Mouse (Mus musculus) forebrain, embryonic 15.5 days (tissue): ENCODE data around the gene Vgll4. TPM values are rescaled to one million over a fixed set of nuclear protein-coding genes. Genes with fewer than 3 reads are reported as not detected.
A peak's percentile ranks its signal among the peaks of the same experiment; 100 is the strongest.

ENCODE experiments used
- ATAC-seq: fragments of 200-750 bp; cut with Nextera tagmentation; replicated peaks from 2 replicates; pipeline ENCODE4 v1.8.0; 2017; ENCODE audit warnings: mild to moderate bottlenecking, moderate TSS enrichment, moderate library complexity
- H3K27ac ChIP-seq: fragments of 300-500 bp; sonication (generic); replicated peaks from 2 replicates; pipeline ENCODE4 v1.5.1; 2015; ENCODE audit warnings: mild to moderate bottlenecking, inconsistent platforms
- H3K27me3 ChIP-seq: fragments of 300-500 bp; sonication (generic); 2 replicates; pipeline ENCODE4 v1.6.1; 2015; ENCODE audit warnings: inconsistent platforms
- H3K36me3 ChIP-seq: fragments of 300-500 bp; sonication (generic); 2 replicates; pipeline ENCODE4 v1.6.1; 2015; ENCODE audit warnings: mild to moderate bottlenecking, inconsistent platforms
- H3K4me1 ChIP-seq: fragments of 300-500 bp; sonication (generic); 2 replicates; pipeline ENCODE4 v1.6.1; 2015; ENCODE audit warnings: inconsistent platforms
- H3K4me2 ChIP-seq: fragments of 300-500 bp; sonication (generic); replicated peaks from 2 replicates; pipeline ENCODE4 v1.6.1; 2015; ENCODE audit warnings: mild to moderate bottlenecking, inconsistent platforms
- H3K4me3 ChIP-seq: fragments of 300-500 bp; sonication (generic); 2 replicates; pipeline ENCODE4 v1.5.1; 2015; ENCODE audit warnings: mild to moderate bottlenecking, inconsistent platforms
- H3K9ac ChIP-seq: fragments of 300-500 bp; sonication (generic); replicated peaks from 2 replicates; pipeline ENCODE4 v1.6.1; 2015; ENCODE audit warnings: mild to moderate bottlenecking, inconsistent platforms
- H3K9me3 ChIP-seq: fragments of 300-500 bp; sonication (generic); 2 replicates; pipeline ENCODE4 v1.6.1; 2016; ENCODE audit warnings: inconsistent platforms
- WGBS: fragments of 180-500 bp; shearing (Covaris S2); methylation state at CpG from one replicate; pipeline ENCODE4 v1.1.7; 2015; ENCODE audit warnings: mixed read lengths; 5-methylcytosine and 5-hydroxymethylcytosine counted together
- polyA plus RNA-seq: library from polyadenylated mRNA; unstranded; fragments of >200 nt; fragmentation: Nextera tagmentation; extraction: Ambion mirVana; gene quantifications from 2 replicates; pipeline ENCODE4 v1.2.1, GENCODE M21; 2015

The Vgll4 gene
- polyA plus RNA-seq, 1 experiment from 2014 or later: 83.1 TPM

DNA sequence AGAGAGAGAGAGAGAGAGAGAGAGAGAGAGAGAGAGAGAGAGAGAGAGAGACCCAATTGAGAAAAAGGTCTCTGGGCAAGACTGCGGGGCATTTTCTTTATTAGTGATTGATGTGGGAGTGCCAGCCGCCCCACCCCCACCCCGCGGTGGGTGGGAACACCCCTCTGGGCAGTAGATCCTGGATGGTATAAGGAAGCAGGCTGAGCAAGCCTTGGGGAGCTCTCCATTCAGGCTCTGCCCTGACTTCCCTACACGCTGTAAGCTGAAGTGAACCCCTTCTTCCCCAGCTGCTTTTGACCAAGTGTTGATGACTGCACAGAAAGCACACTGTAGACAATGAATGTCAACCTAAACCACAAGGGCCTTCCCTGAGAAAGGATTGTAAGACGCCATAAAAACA is 592 bp upstream of the Vgll4 start:
- Histone ChIP-seq H3K27me3 (no peaks in the 10 kb centered on the region), H3K4me1 (peaks cover 21% of the 10 kb centered on the region), H3K4me3 (no peak overlapping the region), H3K9ac (no peak overlapping the region), H3K36me3 (no peaks in the 10 kb centered on the region), H3K27ac (no peak overlapping the region), H3K9me3 (no peaks in the 10 kb centered on the region), H3K4me2 (no peak overlapping the region)
- 24% methylated on average over 6 of the region's 6 CpGs for WGBS
- ATAC-seq: no peak

- peak; percentile 77 for ATAC-seq
- peaks cover 26% of the 10 kb centered on the region for H3K4me1 ChIP-seq
- no peaks in the 10 kb centered on the region for H3K36me3 ChIP-seq
- H3K4me3 ChIP-seq: peak overlapping the region; percentile 66
- H3K9me3 ChIP-seq: no peaks in the 10 kb centered on the region
- peak overlapping the region; percentile 39; the same call in 1 of the 2 replicates for H3K27ac ChIP-seq
- peak overlapping the region; percentile 100 for H3K4me2 ChIP-seq
- under 1% methylated on average over 72 of the region's 82 CpGs for WGBS
- peak overlapping the region; percentile 65 for H3K9ac ChIP-seq
- H3K27me3 ChIP-seq: no peaks in the 10 kb centered on the region
Observed at GRCm38 (mm10) chr6:114968361-114969212, 1.2 kb downstream of the Vgll4 start.

DNA sequence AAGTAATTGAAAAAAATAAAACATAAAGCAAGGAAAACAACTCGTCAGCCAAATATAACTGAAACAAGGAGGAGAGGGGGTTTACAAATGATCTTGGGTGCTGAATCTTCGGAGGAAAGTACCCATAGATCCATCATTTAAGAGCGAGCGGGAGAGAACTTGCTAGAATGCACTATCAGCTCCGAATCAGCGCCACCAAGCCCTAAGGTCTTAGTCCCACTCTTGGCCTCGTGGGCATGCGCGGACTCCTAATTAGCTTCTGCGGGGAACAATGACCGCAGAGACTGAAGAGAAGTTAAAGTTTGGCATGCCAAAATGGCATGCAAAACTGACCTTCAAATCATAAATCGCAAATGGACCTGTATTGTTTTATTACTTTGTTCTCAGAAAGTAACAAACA is 2.2 kb downstream of the Vgll4 start:
- no peak overlapping the region for H3K9ac ChIP-seq
- ATAC-seq: no peak
- peaks cover 26% of the 10 kb centered on the region for H3K4me1 ChIP-seq
- H3K36me3 ChIP-seq: no peaks in the 10 kb centered on the region
- WGBS: 27% methylated on average over 12 of the region's 12 CpGs
- H3K27me3 ChIP-seq: no peaks in the 10 kb centered on the region
- H3K4me2 ChIP-seq: peak overlapping the region; percentile 100
- H3K9me3 ChIP-seq: no peaks in the 10 kb centered on the region
- H3K27ac ChIP-seq: no peak overlapping the region
- peak overlapping the region; percentile 66 for H3K4me3 ChIP-seq

- ATAC-seq: no peak
- H3K9me3 ChIP-seq: no peaks in the 10 kb centered on the region
- H3K4me3 ChIP-seq: no peak overlapping the region
- H3K9ac ChIP-seq: no peak overlapping the region
- H3K4me2 ChIP-seq: no peak overlapping the region
- H3K36me3 ChIP-seq: no peaks in the 10 kb centered on the region
- WGBS: 30% methylated on average over 2 of the region's 2 CpGs
- peaks cover 26% of the 10 kb centered on the region for H3K4me1 ChIP-seq
- no peak overlapping the region for H3K27ac ChIP-seq
- no peaks in the 10 kb centered on the region for H3K27me3 ChIP-seq
Observed at GRCm38 (mm10) chr6:114966396-114967154, 3.2 kb downstream of the Vgll4 start.

- H3K27ac ChIP-seq: no peak overlapping the region
- no peak for ATAC-seq
- peaks cover 26% of the 10 kb centered on the region for H3K4me1 ChIP-seq
- H3K4me3 ChIP-seq: no peak overlapping the region
- H3K9me3 ChIP-seq: no peaks in the 10 kb centered on the region
- no peak overlapping the region for H3K4me2 ChIP-seq
- H3K36me3 ChIP-seq: no peaks in the 10 kb centered on the region
- 90% methylated on average over 3 of the region's 3 CpGs for WGBS
- no peaks in the 10 kb centered on the region for H3K27me3 ChIP-seq
- H3K9ac ChIP-seq: no peak overlapping the region
Observed at GRCm38 (mm10) chr6:114965802-114966201, 4.0 kb downstream of the Vgll4 start.

- Histone ChIP-seq H3K27me3 (no peaks in the 10 kb centered on the region), H3K36me3 (no peaks in the 10 kb centered on the region), H3K4me2 (no peak overlapping the region), H3K27ac (no peak overlapping the region), H3K4me3 (no peak overlapping the region), H3K9me3 (no peaks in the 10 kb centered on the region), H3K9ac (no peak overlapping the region), H3K4me1 (peaks cover 26% of the 10 kb centered on the region)
- 64% methylated on average over 8 of the region's 8 CpGs for WGBS
- ATAC-seq: no peak
Observed at GRCm38 (mm10) chr6:114965396-114965795, 4.4 kb downstream of the Vgll4 start.

DNA sequence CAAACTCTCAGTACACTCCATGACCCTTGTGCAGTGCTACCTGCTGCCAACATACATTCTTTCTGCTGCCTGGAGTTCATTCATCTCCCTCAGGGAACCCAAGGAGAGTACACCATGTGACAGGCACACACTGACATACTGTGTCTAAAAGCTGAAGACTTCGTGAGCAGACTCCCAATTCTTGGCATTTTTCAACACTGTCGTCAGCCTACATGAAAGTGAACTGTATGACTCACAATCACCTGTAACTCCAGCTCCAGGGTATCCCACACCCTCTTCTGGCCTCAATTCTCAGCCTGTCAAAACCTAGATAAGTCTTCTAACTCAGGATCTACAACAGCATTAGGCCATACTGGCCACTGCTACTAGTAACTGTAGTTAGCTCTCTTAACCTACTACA is 5.6 kb downstream of the Vgll4 start:
- no peaks in the 10 kb centered on the region for H3K36me3 ChIP-seq
- no peak overlapping the region for H3K4me2 ChIP-seq
- H3K27me3 ChIP-seq: no peaks in the 10 kb centered on the region
- ATAC-seq: no peak
- no peak overlapping the region for H3K27ac ChIP-seq
- no peak overlapping the region for H3K9ac ChIP-seq
- 79% methylated on average over 2 of the region's 2 CpGs for whole genome bisulfite sequencing
- no peaks in the 10 kb centered on the region for H3K9me3 ChIP-seq
- H3K4me1 ChIP-seq: peaks cover 17% of the 10 kb centered on the region
- H3K4me3 ChIP-seq: no peak overlapping the region

- Histone ChIP-seq H3K4me3 (no peak overlapping the region), H3K9me3 (no peaks in the 10 kb centered on the region), H3K4me2 (no peak overlapping the region), H3K9ac (no peak overlapping the region), H3K27me3 (no peaks in the 10 kb centered on the region), H3K4me1 (peaks cover 17% of the 10 kb centered on the region), H3K36me3 (no peaks in the 10 kb centered on the region), H3K27ac (no peak overlapping the region)
- ATAC-seq: no peak
- 68% methylated on average over 5 of the region's 5 CpGs for WGBS
Observed at GRCm38 (mm10) chr6:114963636-114964035, 6.2 kb downstream of the Vgll4 start.

GRCm38 (mm10) chr6:114961276-114962068 is 8.3 kb downstream of the Vgll4 start:
- Histone ChIP-seq H3K36me3 (no peaks in the 10 kb centered on the region), H3K9ac (no peak overlapping the region), H3K27me3 (no peaks in the 10 kb centered on the region), H3K4me1 (peaks cover 5% of the 10 kb centered on the region; the same call in 1 of the 2 replicates), H3K9me3 (no peaks in the 10 kb centered on the region), H3K4me3 (no peak overlapping the region), H3K27ac (no peak overlapping the region), H3K4me2 (no peak overlapping the region)
- 81% methylated on average over 10 of the region's 10 CpGs for WGBS
- ATAC-seq: no peak

GRCm38 (mm10) chr6:114959012-114959398 is 10.8 kb downstream of the Vgll4 start:
- Histone ChIP-seq H3K4me2 (no peak overlapping the region), H3K27ac (no peak overlapping the region), H3K27me3 (no peaks in the 10 kb centered on the region), H3K4me1 (no peaks in the 10 kb centered on the region), H3K36me3 (no peaks in the 10 kb centered on the region), H3K4me3 (no peak overlapping the region), H3K9ac (no peak overlapping the region), H3K9me3 (no peaks in the 10 kb centered on the region)
- WGBS: 89% methylated on average over 6 of the region's 6 CpGs
- no peak for ATAC-seq

- no peak overlapping the region for H3K9ac ChIP-seq
- H3K27ac ChIP-seq: no peak overlapping the region
- WGBS: 85% methylated on average over 10 of the region's 10 CpGs
- no peak for ATAC-seq
- no peaks in the 10 kb centered on the region for H3K36me3 ChIP-seq
- H3K4me3 ChIP-seq: no peak overlapping the region
- no peaks in the 10 kb centered on the region for H3K27me3 ChIP-seq
- no peaks in the 10 kb centered on the region for H3K9me3 ChIP-seq
- H3K4me1 ChIP-seq: no peaks in the 10 kb centered on the region
- no peak overlapping the region for H3K4me2 ChIP-seq
Observed at GRCm38 (mm10) chr6:114958249-114959011, 11.4 kb downstream of the Vgll4 start.
